Mouse (Mus musculus) heart, postnatal 0 days (tissue): ENCODE measurements around the gene Cox8a. TPM values are rescaled to one million over a fixed set of nuclear protein-coding genes. Genes with fewer than 3 reads are reported as not detected.

Source experiments
- ATAC-seq: fragments of 200-750 bp; cut with Nextera tagmentation; 2 replicates; pipeline ENCODE4 v1.8.0; 2017; ENCODE audit warnings: low read depth, moderate number of reproducible peaks, moderate library complexity; ENCODE audit not compliant: insufficient read depth
- DNase-seq: peaks from one replicate; pipeline ENCODE4 v3.0.0-alpha.2; 2016; ENCODE audit warnings: low spot score
- H3K27ac ChIP-seq: fragments of 300-500 bp; sonication (generic); 2 replicates; pipeline ENCODE4 v1.5.1; 2014; ENCODE audit warnings: low read depth, mild to moderate bottlenecking
- H3K27me3 ChIP-seq: fragments of 300-500 bp; sonication (generic); 2 replicates; pipeline ENCODE4 v1.6.1; 2014; ENCODE audit warnings: low read length, mixed read lengths; ENCODE audit not compliant: control insufficient read depth, insufficient read depth
- H3K36me3 ChIP-seq: fragments of 300-500 bp; sonication (generic); replicated peaks from 2 replicates; pipeline ENCODE4 v1.6.1; 2014; ENCODE audit warnings: low read length, mixed read lengths; ENCODE audit not compliant: control insufficient read depth, insufficient read depth
- H3K4me1 ChIP-seq: fragments of 300-500 bp; sonication (generic); 2 replicates; pipeline ENCODE4 v1.6.1; 2014; ENCODE audit warnings: antibody characterized with exemption; ENCODE audit not compliant: control insufficient read depth, insufficient read depth
- H3K4me2 ChIP-seq: fragments of 300-500 bp; sonication (generic); 2 replicates; pipeline ENCODE4 v1.6.1; 2014; ENCODE audit warnings: low read depth, mild to moderate bottlenecking, low read length, moderate library complexity
- H3K4me3 ChIP-seq: fragments of 300-500 bp; sonication (generic); 2 replicates; pipeline ENCODE4 v1.5.1; 2014; ENCODE audit warnings: low read depth, low read length
- H3K9ac ChIP-seq: fragments of 300-500 bp; sonication (generic); replicated peaks from 2 replicates; pipeline ENCODE4 v1.6.1; 2014; ENCODE audit warnings: low read depth, low read length, mixed read lengths
- H3K9me3 ChIP-seq: fragments of 300-500 bp; sonication (generic); replicated peaks from 2 replicates; pipeline ENCODE4 v1.6.1; 2016; ENCODE audit warnings: low read length; ENCODE audit not compliant: control insufficient read depth
- CTCF ChIP-seq: IDR thresholded peaks from 2 replicates; pipeline ENCODE4 v1.5.1; 2016; ENCODE audit warnings: antibody characterized with exemption, control low read depth, low read depth
- EP300 ChIP-seq: IDR thresholded peaks from 2 replicates; pipeline ENCODE4 v1.6.1; 2016; ENCODE audit warnings: antibody characterized with exemption, low read depth
- WGBS: fragments of 180-500 bp; shearing (Covaris S2); extraction: QIAGEN DNeasy Blood & Tissue Kit; methylation state at CpG from one replicate; pipeline ENCODE4 v1.1.7; 2014; 5-methylcytosine and 5-hydroxymethylcytosine counted together
- polyA plus RNA-seq: library from polyadenylated mRNA; unstranded; fragments of >200 nt; fragmentation: Nextera tagmentation; extraction: Ambion mirVana; gene quantifications from 2 replicates; pipeline ENCODE4 v1.2.1, GENCODE M21; 2015
- total RNA-seq: library from RNA; depleted of rRNA; stranded (reverse); fragments of >200 nt; gene quantifications from 2 replicates; pipeline ENCODE4 v1.2.3, GENCODE M21; 2014; ENCODE audit warnings: low replicate concordance

Cox8a gene
- total and polyA plus RNA-seq, 2 experiments from 2014 or later: 1,841 to 3,012 TPM

DNA sequence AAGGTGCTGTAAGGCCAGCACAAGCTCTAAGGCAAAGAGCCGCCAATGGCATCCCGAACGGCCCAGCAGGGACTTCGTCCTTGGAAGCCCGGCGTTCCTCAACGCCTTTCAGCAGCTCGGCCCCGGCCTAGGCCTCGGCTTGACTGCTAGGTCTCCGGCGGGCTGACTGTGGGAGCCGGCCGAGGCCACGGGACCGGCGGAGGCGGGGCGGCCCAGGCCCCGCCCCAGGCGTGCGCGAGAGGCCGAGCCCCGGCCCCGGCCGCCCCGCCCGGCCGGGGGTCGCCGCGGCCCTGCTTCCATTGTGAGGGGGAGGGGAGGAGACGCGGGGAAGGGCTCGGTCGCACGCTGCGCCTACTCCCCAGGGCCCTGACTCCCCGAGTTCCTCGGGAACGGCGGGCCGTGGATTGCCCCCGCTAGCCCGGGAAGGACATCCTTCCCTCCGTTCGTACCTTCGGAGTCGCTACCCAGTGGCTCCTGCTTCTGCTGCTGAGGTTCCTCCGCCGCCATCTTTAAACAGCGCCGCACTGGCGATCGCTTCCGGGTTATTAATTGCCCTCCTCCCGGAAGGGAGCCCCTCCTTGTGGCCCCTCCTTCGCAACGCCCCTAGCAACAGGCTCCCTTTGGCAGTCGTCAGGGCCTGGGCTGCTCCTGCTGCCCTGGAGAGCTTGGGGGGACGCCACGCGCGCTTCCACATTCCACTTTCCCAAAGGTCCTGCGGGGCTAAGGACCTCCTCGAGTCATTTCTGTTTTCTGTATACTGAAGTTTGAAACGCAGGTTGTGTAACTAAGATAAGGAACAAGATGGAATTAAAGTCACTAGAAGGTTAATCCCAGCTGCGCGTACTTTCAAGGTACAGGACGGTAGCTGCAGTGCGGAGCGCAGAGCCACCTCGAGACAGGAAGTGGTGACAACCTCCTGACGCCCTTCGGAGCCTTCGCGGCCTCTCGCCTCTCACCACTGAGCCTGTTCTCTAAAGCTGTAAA lies 11.4 kb downstream of the Cox8a start, which contains the start of gene Otub1:
Otub1 (minus strand) TSS at position 564 of the 984 bp plus-strand sequence.
- no peaks in the 10 kb centered on the region for H3K27me3 ChIP-seq
- peaks cover 30% of the 10 kb centered on the region for H3K36me3 ChIP-seq
- H3K9ac ChIP-seq: peak within 1 kb of the TSS; percentile 74
- no peaks in the 10 kb centered on the region for H3K9me3 ChIP-seq
- H3K4me2 ChIP-seq: peak within 1 kb of the TSS; percentile 73
- ATAC-seq (peak; percentile 96), DNase-seq (peak; percentile 95)
- TF ChIP-seq CTCF: no peak
- peak; percentile 70; the same call in 1 of the 2 replicates for TF ChIP-seq EP300
- WGBS: 1% methylated on average over 67 of the region's 79 CpGs
- H3K27ac ChIP-seq: peak within 1 kb of the TSS; percentile 96
- peak within 1 kb of the TSS; percentile 86 for H3K4me3 ChIP-seq
- peaks cover 20% of the 10 kb centered on the region for H3K4me1 ChIP-seq

GRCm38 (mm10) chr19:7205326-7205725 lies 12.1 kb downstream of the Cox8a start:
- peak overlapping the region; percentile 86 for H3K4me3 ChIP-seq
- peak overlapping the region; percentile 74 for H3K9ac ChIP-seq
- peaks cover 37% of the 10 kb centered on the region for H3K36me3 ChIP-seq
- peak overlapping the region; percentile 96 for H3K27ac ChIP-seq
- no peak for ATAC-seq
- TF ChIP-seq CTCF: no peak
- TF ChIP-seq EP300: no peak
- H3K4me1 ChIP-seq: peaks cover 20% of the 10 kb centered on the region
- no peak for DNase-seq
- no peaks in the 10 kb centered on the region for H3K27me3 ChIP-seq
- H3K9me3 ChIP-seq: no peaks in the 10 kb centered on the region
- WGBS: 14% methylated on average over 7 of the region's 7 CpGs
- peak overlapping the region; percentile 73 for H3K4me2 ChIP-seq

DNA sequence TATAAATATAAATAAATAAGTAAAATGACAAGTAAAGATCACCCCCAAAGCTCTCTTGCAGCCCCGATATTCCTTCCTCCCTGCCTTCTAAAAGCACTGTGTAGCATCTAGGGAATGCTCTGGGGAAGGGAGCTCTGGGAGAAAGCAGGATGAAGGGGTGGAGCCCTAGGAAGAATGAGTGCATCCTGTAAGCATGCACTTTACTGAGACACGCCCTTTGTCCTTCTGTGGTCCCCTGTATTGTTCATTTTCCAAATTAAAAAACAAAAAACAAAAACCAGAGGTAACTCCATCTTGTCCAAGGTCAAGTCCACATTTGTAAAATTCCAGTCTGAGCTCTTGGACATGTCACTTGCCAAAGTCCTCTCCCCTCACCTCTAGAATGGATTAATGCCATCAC lies 12.5 kb downstream of the Cox8a start:
- no peaks in the 10 kb centered on the region for H3K27me3 ChIP-seq
- H3K9me3 ChIP-seq: no peaks in the 10 kb centered on the region
- peak overlapping the region; percentile 96 for H3K27ac ChIP-seq
- WGBS: 40% methylated on average over 2 of the region's 2 CpGs
- ATAC-seq (no peak), DNase-seq (no peak)
- H3K9ac ChIP-seq: no peak overlapping the region
- peaks cover 20% of the 10 kb centered on the region for H3K4me1 ChIP-seq
- peak overlapping the region; percentile 73 for H3K4me2 ChIP-seq
- TF ChIP-seq CTCF: no peak
- TF ChIP-seq EP300: no peak
- peak overlapping the region; percentile 86 for H3K4me3 ChIP-seq
- peaks cover 40% of the 10 kb centered on the region for H3K36me3 ChIP-seq

- Histone ChIP-seq H3K27ac (no peak overlapping the region), H3K4me2 (no peak overlapping the region), H3K27me3 (no peaks in the 10 kb centered on the region), H3K4me3 (no peak overlapping the region), H3K9ac (no peak overlapping the region), H3K9me3 (no peaks in the 10 kb centered on the region), H3K36me3 (peaks cover 63% of the 10 kb centered on the region), H3K4me1 (peaks cover 19% of the 10 kb centered on the region)
- WGBS: 53% methylated on average over 1 of the region's 1 CpGs
- ATAC-seq (no peak), DNase-seq (no peak)
- TF ChIP-seq EP300: no peak
- no peak for TF ChIP-seq CTCF
These were observed 17.0 kb downstream of the Cox8a start for GRCm38 (mm10) chr19:7200427-7200826.

- Histone ChIP-seq H3K36me3 (peaks cover 59% of the 10 kb centered on the region), H3K4me2 (no peak overlapping the region), H3K9me3 (no peaks in the 10 kb centered on the region), H3K27me3 (no peaks in the 10 kb centered on the region), H3K4me3 (no peak overlapping the region), H3K4me1 (peaks cover 8% of the 10 kb centered on the region; the same call in 1 of the 2 replicates), H3K9ac (no peak overlapping the region), H3K27ac (no peak overlapping the region)
- ATAC-seq (no peak), DNase-seq (no peak)
- 94% methylated on average over 13 of the region's 13 CpGs for WGBS
- no peak for TF ChIP-seq CTCF
- no peak for TF ChIP-seq EP300
These were observed 18.3 kb downstream of the Cox8a start for GRCm38 (mm10) chr19:7199089-7199488.
